Mouse (Mus musculus) c-Kit-negative CD71-positive TER-119-positive erythroid progenitor cells, embryonic 14.5 days (primary cell): ENCODE results near the gene Rbm10.

Source experiments
- DNase-seq: peaks from one replicate; pipeline ENCODE4 v3.0.0-alpha.2; 2013; ENCODE audit warnings: low read depth, low spot score

Gene Rbm10

DNA sequence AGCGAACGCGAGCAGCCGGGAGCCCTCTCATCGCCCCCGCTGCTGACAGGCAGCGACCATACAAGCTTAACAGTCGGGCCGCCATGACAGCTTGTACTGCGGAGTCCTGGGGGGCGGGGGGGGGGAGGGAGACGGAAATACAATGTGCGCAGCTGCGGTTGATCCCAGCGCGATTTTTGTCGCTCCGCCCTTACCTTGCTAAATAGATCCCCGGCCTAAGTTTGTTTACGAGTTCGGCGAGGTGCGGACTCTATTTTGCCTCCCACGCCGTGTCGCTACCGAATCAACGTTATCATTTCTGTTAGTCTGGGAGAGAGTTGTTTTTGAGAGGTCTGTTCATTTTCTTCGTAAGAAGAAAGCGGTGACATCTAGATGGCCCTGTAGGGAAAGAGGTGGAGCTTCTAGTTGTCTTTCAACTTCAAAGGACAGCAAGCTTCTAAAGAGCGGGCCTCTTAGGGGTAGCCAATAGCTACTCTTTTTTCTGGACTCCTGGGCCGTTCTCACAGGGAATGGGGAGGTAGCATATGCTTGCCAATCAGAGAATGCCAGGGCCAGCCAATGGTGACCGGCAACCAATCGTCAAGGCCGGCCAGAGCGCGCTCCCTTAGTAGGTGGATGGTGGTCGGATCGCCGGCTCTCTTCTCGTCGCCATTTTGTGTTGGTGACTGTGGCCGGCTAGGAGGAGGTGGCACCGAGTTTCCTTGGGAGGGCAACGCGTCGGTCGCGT lies at the start of gene Rbm10, which contains the start of gene Ndufb11:
Gene Rbm10 (plus strand): TSS at position 328 of the 727 bp plus-strand sequence.
Gene Ndufb11 (minus strand): TSS at position 444 of the 727 bp plus-strand sequence.
- peak; percentile 65 for DNase-seq

DNA sequence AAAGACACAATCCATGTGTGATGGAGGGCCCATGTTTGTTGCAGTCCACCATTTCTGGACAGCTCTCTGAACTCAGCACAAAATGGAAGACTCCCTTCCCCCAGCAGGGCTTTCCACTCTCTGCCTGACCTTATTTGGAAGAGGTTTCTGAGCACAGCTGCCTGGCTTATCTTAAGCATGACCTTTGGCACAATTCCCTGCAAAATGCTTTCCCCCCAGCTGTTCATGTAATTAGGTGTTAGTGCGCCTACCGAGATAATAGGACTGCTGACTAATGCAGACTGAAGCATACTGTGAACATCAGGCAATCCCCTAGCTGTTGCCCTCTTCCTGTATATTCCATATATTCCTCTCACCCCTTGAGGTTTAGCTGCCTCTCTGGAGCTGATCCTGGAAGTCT lies 46.3 kb upstream of the Rbm10 start:
- peak; percentile 5 for DNase-seq

DNA sequence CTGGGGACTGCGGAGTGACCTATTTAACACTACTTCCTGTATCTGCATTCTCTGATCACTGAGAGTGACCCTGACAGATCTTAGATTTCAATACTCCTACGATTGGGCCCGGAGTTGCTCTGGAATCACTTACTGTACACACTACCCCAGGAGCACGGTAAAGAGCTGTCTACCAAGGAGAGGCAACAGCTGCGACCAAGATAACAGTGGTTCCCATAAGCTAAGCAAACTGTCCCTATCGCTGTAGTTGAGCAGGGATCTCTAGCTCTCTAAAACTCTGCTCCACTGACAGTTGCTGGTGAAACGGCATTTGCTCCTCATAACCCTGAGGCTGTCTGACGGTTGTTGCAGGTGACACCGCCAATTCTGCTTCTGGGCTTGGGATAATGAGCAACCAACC lies 44.6 kb upstream of the Rbm10 start:
- no peak for DNase-seq

DNA sequence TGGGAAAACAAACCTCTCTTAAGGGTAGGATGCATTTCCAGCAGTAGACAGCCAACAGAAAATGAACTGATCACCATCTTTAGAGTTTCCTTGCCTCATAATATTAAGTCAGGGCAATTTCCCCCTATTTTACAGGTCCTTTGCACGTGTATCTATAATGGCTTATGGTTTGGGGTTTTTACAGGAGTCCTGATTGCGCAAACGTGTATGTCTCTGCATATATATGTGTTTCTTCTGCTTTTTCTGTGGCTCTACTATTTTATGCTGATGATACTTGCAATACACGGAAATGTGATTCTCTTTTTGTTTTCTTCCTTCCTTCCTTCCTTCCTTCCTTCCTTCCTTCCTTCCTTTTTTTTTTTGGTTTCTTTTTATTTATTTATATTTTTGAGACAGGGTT lies 43.4 kb upstream of the Rbm10 start:
- no peak for DNase-seq

DNA sequence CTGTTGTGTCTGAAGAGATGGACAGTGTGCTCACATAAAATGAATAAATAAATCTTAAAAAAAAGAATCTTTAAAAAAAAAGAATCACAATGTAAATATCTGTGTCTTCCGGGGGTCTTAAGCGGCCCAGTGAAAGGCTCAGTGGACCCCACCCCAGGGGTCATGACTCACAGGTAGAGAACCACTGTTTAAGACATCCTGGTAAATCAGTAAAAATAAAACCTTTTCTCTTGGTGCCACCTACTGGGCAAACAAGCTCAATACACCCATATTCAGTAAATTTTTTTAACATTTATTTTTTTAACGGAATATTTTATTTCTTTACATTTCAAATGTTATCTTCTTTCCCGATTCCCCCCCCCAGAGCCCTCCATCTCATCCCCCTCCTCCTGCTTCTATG lies 29.3 kb upstream of the Rbm10 start:
- no peak for DNase-seq

DNA sequence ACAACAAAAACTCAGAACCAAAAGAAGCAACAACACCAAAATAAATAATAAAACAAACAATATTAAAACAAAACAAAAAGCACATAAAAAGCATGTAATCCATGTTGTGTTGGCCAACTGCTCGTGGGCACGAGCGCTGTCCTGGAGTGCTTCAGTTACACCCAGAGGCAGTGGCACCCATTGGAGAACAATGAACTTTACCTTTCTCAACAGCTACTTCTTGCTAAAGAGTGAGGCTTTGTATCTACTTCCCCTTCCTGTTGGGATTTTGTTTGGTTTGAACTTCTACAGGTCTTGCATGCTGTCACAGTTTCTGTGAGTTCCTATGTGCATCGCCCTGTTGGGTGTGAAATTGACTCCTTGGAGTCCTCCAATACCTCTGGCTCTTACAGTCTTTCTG lies 8.8 kb upstream of the Rbm10 start:
- DNase-seq: no peak

- DNase-seq: no peak
Measured at GRCm38 (mm10) chrX:20616861-20617175, 485 bp upstream of the Rbm10 start.

GRCm38 (mm10) chrX:20617903-20618399 lies 648 bp downstream of the Rbm10 start:
- no peak for DNase-seq

- no peak for DNase-seq
Measured at GRCm38 (mm10) chrX:20638141-20638540, 20.8 kb downstream of the Rbm10 start.

GRCm38 (mm10) chrX:20644780-20645179 lies 27.5 kb downstream of the Rbm10 start:
- no peak for DNase-seq

DNA sequence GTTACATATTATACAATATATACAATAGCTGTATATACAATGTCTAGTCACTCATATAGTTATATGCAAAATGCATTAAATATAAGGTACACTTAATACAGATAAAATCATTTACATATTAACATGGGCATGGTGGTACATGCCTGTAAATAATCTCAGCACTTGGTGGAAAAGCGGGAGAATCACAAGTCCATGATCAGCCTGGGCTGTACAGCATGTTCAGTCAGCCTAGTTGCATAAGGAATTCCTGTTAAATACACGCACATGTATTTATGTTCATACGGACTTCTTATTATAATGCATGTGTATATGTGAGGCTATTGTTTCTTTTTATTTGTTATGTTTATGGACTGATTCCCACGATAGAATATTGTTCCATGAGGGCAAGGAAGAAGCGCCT lies 40.3 kb downstream of the Rbm10 start:
- no peak for DNase-seq

DNA sequence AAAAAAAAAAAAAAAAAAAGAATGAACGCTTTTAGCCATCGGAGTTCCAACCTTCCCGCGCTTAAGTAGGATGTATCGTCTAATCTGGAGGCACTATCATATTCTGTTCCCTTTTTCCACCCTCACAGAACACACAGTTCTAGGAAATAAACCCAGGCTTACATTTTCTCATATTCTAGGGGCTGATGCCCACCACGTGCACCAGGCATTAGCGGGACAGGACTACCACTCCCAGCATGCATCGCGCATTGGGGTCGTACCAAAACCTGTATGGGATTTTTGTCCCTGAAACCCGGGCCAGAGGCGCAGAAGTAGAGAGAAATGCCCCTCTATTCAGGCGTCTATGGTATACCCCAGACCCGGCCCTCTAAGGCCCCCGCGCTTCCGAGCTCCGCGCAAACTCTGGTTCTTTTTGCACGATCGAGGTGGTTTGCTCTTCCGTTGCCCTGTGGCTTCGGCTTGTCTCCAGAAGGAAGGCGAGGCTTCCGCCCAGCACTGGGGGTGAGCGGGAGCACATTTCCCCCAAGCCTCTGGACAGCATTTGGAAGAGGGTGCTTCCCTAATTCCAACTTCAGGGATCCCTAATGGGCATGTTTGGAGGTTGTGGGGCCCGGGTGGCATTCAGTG lies 40.8 kb downstream of the Rbm10 start, which contains the start of gene Uba1:
Gene Uba1 (plus strand): TSS at position 301 of the 627 bp plus-strand sequence.
- DNase-seq: peak; percentile 33

GRCm38 (mm10) chrX:20658891-20659406 lies 41.6 kb downstream of the Rbm10 start:
- no peak for DNase-seq

GRCm38 (mm10) chrX:20662317-20662715 lies 45.0 kb downstream of the Rbm10 start:
- no peak for DNase-seq

GRCm38 (mm10) chrX:20662716-20663443 lies 45.6 kb downstream of the Rbm10 start:
- peak; percentile 75 for DNase-seq

GRCm38 (mm10) chrX:20663444-20663790 lies 46.1 kb downstream of the Rbm10 start:
- DNase-seq: peak; percentile 20

GRCm38 (mm10) chrX:20687519-20688067 lies 70.3 kb downstream of the Rbm10 start, which contains the start of gene Cdk16:
TSS of gene Cdk16 (plus strand) at chrX:20687954.
- DNase-seq: peak; percentile 79

- DNase-seq: peak; percentile 69
Measured at GRCm38 (mm10) chrX:20688068-20688547, 70.8 kb downstream of the Rbm10 start.

- DNase-seq: peak; percentile 31
Measured at GRCm38 (mm10) chrX:20688615-20689014, 71.3 kb downstream of the Rbm10 start.

DNA sequence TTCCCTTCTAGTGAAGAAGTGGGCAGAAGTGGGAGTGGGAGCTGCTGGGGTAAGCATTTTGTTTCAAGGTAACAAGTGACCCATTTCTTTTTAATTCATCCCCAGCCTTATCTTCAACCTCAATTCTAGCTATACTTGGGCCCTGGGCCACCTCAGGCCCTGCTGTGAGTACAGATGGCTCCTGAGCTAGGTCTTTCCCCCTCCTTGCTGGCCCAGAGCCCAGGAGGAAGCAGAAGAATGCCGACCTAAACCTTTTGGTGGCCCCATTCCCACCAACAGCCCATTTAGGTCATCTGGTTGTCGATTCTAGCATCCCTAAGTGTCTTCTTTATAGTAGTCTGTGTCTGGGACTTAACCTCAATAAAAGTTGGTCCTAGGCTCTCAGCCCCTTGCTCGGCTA lies 74.3 kb downstream of the Rbm10 start:
- no peak for DNase-seq

DNA sequence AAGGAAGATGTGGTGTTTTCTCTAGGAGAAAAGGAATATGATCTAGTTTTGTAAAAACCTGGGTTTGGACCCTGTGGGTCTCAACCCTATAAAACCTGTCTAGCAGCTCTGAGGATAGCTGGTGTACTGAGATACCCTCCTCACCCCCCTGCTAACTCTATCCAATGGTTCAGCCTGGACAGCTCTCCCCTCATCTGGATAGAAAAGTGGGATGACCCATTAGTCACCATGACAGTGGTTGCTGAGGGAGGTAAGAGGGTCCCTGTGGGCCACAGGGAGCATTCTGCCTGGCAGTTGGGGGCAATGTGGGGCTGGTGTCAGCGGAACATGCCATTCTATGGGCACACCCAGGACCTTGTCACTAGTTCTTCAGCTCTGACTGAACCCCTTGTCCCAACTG lies 75.3 kb downstream of the Rbm10 start:
- no peak for DNase-seq

- DNase-seq: no peak
Measured at GRCm38 (mm10) chrX:20695842-20696241, 78.5 kb downstream of the Rbm10 start.
